Mouse (Mus musculus) ES-E14 (cell line): ENCODE data around the gene Slc2a12.

Experiments used
- CHD2 ChIP-seq: IDR thresholded peaks from 2 replicates; pipeline ENCODE4 v1.6.1; 2014; ENCODE audit warnings: mild to moderate bottlenecking, low read depth, low read length, inconsistent platforms
- MAFK ChIP-seq: IDR thresholded peaks from 2 replicates; pipeline ENCODE4 v1.6.1; 2014; ENCODE audit warnings: mild to moderate bottlenecking, low read depth, low read length, inconsistent platforms; ENCODE audit not compliant: insufficient read depth
- ZC3H11A ChIP-seq: IDR thresholded peaks from 2 replicates; pipeline ENCODE4 v1.6.1; 2012; ENCODE audit warnings: low read depth, mild to moderate bottlenecking, inconsistent platforms, low read length, borderline replicate concordance
- ZNF384 ChIP-seq: IDR thresholded peaks from 2 replicates; pipeline ENCODE4 v1.6.1; 2012; ENCODE audit warnings: low read depth, low read length, inconsistent platforms

- TF ChIP-seq MAFK (no peak), ZNF384 (no peak), CHD2 (no peak), ZC3H11A (no peak)
These were observed 13.7 kb upstream of the Slc2a12 start for GRCm38 (mm10) chr10:22631103-22631502.
